Mouse (Mus musculus) brain, embryonic 14.5 days (tissue): ENCODE results near the gene Csnk1g2. TPM values are rescaled to one million over a fixed set of nuclear protein-coding genes. Genes with fewer than 3 reads are reported as not detected.

Source experiments
- DNase-seq: peaks from one replicate; pipeline ENCODE4 v3.0.0-alpha.2; 2011; ENCODE audit warnings: low read depth
- CTCF ChIP-seq: fragments of 200-500 bp; IDR thresholded peaks from 2 replicates; pipeline ENCODE4 v1.5.1; 2012; ENCODE audit warnings: inconsistent platforms, mild to moderate bottlenecking, moderate library complexity, borderline replicate concordance; ENCODE audit not compliant: insufficient read depth, insufficient read length; ENCODE audit errors: extremely low read depth
- POLR2A ChIP-seq: fragments of 200-500 bp; IDR thresholded peaks from 2 replicates; pipeline ENCODE4 v1.6.1; 2012; ENCODE audit warnings: mild to moderate bottlenecking, inconsistent platforms, borderline replicate concordance; ENCODE audit not compliant: poor library complexity, insufficient read depth, insufficient read length, severe bottlenecking; ENCODE audit errors: extremely low read depth
- polyA plus RNA-seq: library from polyadenylated mRNA; depleted of rRNA; stranded (reverse); fragments of >200 nt; gene quantifications from 2 replicates; pipeline ENCODE4 v1.2.3, GENCODE M21; 2012

Gene Csnk1g2
- polyA plus RNA-seq, 1 experiment, result 213 TPM

DNA sequence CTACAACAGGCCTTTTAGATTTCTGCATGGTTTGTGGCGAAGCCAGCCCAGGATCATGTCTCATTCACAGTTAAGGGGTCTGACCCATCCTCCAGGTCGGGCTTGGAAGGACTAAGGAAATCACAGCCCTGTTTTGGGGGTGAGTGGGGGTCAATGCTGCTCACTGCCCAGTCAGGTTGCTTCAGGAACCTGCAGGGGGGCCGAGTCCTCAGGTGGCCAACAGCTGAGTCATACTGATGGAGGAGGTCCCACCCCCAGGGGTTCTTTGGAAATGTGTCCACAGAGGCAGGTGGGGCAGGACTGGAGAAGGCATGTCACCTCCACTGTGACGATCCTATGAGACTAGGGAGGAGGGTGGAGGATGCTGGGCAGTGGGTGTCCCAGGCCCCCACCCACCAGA is 42.8 kb downstream of the Csnk1g2 start:
- no peak for TF ChIP-seq CTCF
- no peak for TF ChIP-seq POLR2A
- no peak for DNase-seq

DNA sequence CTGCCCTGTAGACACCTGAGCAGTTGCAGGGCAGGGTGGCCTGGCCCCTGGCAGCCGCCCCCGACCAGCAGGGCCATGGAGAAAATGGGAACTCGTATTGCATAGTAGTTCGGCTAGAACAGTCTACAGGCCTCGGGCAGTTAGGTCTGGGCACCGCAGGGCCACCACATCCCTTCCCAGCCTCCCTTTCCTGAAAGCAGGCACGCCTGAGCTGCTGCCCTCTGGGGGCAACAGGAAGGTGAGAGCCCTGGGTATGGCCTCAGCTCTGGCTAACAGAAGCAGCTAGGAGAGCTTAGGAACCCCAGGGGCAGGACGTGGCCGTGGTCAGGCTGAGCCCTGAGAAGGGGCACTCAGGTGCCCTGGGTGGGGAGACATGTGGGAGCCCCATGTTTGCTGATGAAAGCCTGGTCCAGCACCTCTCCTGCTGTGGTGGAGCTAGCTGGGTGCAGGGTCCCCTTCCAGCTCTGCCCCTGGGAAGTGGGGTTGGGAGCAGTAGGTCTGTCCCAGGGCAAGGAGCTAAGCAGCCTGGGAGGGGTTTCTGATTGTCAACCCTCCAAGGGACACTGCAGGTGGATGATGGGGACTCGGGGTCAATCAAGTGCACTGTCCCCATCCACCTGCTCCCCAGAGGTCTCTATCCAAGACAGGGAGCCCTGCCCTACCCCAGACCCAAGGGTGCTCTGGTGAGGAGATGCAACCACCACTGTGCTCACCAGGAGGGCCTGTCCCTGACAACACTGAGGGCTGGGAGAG is 43.5 kb downstream of the Csnk1g2 start:
- no peak for DNase-seq
- TF ChIP-seq POLR2A, result no peak
- TF ChIP-seq CTCF, result no peak

DNA sequence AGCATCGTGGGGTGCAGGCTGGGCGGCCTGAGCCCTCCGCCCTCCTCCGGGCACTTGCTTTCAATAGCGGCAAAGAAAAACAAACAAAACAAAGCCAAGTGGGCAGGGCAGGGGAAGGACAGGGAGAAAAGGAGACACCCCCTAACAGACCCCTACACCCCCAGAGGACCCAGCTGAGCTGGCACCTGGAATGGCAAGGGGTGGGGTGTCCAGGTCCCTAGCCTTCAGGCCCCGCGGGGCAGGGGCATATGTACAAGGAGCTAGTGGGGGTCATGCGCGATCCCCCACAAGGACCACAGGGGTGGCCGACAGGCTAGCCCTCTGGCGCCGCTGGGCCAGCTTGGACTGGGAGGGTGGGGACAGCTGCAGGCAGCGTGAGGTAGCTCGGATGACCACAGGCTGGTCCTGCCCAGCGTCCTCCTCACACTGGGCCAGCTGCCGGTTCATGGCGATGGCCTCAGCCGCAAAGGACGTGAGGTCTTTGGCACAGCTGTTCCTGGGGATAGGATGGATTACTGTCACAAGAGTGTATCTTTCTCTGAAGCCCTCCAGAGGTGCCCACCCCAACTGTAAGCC is 44.3 kb downstream of the Csnk1g2 start:
- TF ChIP-seq POLR2A (no peak), CTCF (no peak)
- no peak for DNase-seq

DNA sequence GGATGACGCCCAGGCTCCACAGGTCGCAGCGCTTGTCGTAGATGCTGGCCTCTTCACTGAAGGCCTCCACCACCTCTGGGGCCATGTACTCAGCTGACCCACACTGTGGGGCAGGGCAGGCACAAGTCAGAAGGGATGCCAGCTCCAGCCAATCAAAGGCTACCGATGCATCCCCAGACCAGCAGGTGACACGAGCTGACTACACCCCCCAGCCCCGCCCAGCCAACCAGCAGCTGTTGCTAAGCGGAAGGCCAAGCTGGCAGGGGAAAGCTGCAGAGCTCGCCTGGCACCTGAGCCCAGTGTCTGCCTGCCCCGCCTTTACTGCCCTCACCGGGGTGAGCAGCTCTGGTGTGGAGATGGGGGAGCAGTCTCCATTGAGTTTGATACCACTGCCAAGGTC is 46.0 kb downstream of the Csnk1g2 start:
- no peak for TF ChIP-seq POLR2A
- no peak for TF ChIP-seq CTCF
- no peak for DNase-seq

DNA sequence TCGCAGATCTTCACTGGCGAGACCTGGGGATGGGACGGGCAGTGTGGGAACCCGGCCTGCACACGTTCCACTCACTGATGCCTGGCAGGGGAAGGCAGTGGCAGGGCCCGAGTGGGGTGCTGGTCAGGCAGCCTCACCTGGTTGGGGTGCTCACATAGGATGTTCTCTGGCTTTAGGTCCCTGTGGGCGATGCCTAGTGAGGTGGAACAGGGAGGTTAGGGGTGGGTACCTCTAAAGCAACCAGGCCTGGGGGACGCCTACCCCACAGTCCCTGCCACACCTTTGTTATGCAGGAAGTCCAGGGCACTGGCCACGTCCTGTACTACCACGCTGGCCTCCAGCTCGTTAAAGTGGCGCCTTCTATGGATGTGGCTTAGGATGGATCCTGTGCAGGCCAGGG is 46.4 kb downstream of the Csnk1g2 start:
- no peak for DNase-seq
- TF ChIP-seq POLR2A (no peak), CTCF (no peak)

DNA sequence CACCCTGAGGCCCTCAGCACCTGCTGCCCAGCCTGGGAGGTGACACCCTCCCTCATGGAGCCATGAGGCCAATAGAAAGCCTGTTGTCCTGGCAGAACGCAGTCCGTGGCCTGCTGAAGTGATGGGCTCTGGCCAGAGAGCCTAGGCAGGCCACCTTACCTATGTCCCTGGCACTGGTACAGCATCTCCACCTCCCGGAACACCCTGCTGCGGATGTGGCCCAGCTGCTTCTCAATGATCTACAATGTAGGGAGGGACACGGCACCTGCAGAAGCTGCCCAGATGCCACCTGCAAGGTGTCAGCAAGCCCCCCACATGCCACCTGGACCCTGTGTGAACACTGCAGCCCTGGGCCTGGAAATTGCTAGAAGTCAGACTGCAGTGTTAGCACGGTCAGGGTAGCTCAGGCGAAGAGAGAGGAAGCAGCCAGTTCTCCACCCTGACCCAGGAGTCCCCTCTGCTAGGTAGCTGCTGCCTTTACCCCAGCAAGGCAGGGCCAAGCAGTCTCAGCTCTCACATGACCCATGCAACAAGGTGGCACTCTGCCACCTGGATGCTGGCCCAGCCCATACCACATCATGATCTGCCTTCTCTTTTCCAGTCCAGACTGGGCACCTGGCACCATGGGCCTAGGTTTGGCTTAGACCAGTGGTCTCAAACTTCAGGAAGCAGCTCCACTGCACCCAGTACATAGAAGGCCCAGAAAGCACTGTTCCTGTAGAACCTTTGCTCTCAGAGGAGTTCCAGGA is 47.3 kb downstream of the Csnk1g2 start:
- DNase-seq, result peak; percentile 35
- TF ChIP-seq POLR2A, result no peak
- TF ChIP-seq CTCF, result no peak

DNA sequence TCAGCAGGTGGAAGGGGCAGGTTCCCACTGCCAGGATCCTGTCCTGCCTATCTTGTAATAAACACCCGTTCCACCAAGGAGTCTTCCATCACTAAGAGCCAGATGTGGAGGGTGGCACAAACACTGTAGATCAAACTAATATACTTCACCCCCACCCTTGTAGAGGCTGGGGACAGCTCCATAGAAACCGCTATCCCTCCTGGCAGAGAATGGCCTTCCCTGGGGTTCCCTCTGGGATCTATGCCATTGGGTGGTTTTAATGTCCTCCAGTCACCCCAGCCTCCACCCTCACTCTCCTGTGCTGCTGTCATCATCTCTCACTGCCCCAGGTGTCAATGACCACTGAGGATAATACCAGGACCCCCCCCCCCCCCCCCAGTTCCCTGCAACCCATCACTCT is 47.9 kb downstream of the Csnk1g2 start:
- no peak for TF ChIP-seq CTCF
- TF ChIP-seq POLR2A, result no peak
- DNase-seq, result no peak

DNA sequence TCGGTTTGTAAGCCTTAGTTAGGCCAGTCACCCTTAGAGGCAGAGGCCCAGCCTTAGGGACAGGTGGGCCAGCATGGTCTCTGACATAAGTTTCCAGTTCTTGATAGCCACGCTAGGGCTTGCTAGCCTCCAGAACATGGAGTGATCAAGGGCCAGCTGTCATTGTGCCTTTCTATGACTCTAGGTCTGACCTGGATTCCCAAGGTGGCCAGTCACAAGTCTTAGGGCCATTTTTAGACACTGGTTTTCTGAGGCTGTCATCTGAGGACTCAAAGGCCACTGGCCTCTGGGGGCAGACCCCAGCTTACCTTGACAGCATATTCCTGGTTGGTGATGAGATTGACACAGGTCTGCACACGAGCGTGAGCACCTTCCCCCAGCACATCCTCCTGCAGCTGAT is 48.6 kb downstream of the Csnk1g2 start:
- TF ChIP-seq POLR2A (no peak), CTCF (no peak)
- no peak for DNase-seq

GRCm38 (mm10) chr10:80671936-80672690 is 49.5 kb downstream of the Csnk1g2 start:
- TF ChIP-seq POLR2A (no peak), CTCF (no peak)
- no peak for DNase-seq

DNA sequence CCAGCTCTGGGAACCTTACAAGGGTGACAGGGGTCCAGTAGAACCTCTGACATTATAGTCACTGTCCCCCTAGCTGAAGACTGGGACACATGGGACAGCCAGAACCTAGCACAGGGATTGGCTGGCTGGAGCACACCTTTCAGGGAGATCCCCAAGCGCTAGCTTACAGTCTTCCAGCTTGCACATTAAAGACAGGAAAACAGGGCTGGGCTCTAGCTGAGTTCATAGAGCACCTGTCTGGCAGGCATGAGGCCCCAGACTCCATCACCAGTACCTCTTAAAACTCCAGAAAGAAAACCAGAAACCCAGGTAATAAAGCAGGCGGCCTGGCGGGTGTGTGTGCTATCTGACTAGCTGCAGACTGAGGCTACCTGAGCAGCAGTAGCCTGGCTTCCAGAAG is 51.1 kb downstream of the Csnk1g2 start:
- no peak for DNase-seq

DNA sequence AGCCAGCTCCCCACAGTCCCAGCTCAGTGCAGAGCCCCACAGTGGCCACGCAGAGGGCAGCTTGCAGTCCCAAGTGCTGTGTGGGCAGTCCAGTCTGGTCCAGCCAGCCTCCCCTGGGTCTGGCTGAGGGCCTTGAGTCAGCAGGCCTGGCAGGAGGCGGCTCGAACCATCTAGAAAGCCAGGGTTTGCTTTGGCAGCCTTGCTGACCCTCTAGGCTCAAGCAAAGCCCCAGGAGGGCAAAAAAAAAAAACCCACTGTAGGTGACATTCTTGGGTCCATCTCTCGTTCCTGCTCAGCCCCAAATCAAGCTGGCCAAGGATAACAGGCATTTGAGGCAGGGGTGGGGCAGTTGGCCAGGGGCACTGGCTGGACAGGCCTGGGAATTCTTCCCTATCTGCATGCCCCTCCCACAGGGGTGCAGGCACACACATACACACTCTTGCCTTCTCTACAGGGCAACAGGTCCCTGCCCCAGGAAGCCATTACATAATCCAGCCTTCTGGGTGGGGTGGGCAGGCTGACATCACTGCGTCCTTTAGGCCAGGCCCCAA is 51.6 kb downstream of the Csnk1g2 start:
- TF ChIP-seq POLR2A (no peak), CTCF (no peak)
- no peak for DNase-seq

More for the DNA sequence above, 51.1 kb downstream of the Csnk1g2 start:
- TF ChIP-seq CTCF (no peak), POLR2A (no peak)
